Mouse (Mus musculus) liver, postnatal 0 days (tissue): Measurements from ENCODE around the gene Clip4. TPM values are rescaled to one million over a fixed set of nuclear protein-coding genes. Genes with fewer than 3 reads are reported as not detected.

Source experiments
- ATAC-seq: fragments of 200-750 bp; cut with Nextera tagmentation; 2 replicates; pipeline ENCODE4 v1.8.0; 2017; ENCODE audit warnings: mild to moderate bottlenecking, moderate library complexity
- DNase-seq: peaks from one replicate; pipeline ENCODE4 v3.0.0-alpha.2; 2016
- H3K27ac ChIP-seq: fragments of 300-500 bp; sonication (generic); 2 replicates; pipeline ENCODE4 v1.5.1; 2014; ENCODE audit warnings: antibody characterized with exemption, moderate library complexity, mild to moderate bottlenecking, low read depth
- H3K27me3 ChIP-seq: fragments of 300-500 bp; sonication (generic); 2 replicates; pipeline ENCODE4 v1.6.1; 2014; ENCODE audit warnings: low read length, control low read depth, mixed read lengths; ENCODE audit not compliant: insufficient read depth
- H3K36me3 ChIP-seq: fragments of 300-500 bp; sonication (generic); replicated peaks from 2 replicates; pipeline ENCODE4 v1.6.1; 2014; ENCODE audit warnings: mild to moderate bottlenecking, control low read depth, low read length, moderate library complexity, mixed read lengths; ENCODE audit not compliant: insufficient read depth
- H3K4me1 ChIP-seq: fragments of 300-500 bp; sonication (generic); 2 replicates; pipeline ENCODE4 v1.6.1; 2014; ENCODE audit warnings: antibody characterized with exemption, mild to moderate bottlenecking, control low read depth; ENCODE audit not compliant: insufficient read depth
- H3K4me2 ChIP-seq: fragments of 300-500 bp; sonication (generic); 2 replicates; pipeline ENCODE4 v1.6.1; 2014; ENCODE audit warnings: low read depth, mild to moderate bottlenecking, low read length, moderate library complexity, mixed read lengths
- H3K4me3 ChIP-seq: fragments of 300-500 bp; sonication (generic); 2 replicates; pipeline ENCODE4 v1.5.1; 2014; ENCODE audit warnings: low read depth, low read length
- H3K9ac ChIP-seq: fragments of 300-500 bp; sonication (generic); replicated peaks from 2 replicates; pipeline ENCODE4 v1.6.1; 2014; ENCODE audit warnings: mild to moderate bottlenecking, moderate library complexity
- H3K9me3 ChIP-seq: fragments of 300-500 bp; sonication (generic); 2 replicates; pipeline ENCODE4 v1.6.1; 2016; ENCODE audit warnings: mild to moderate bottlenecking, control low read depth, low read length, mixed read lengths
- CTCF ChIP-seq: sonication (generic); IDR thresholded peaks from 2 replicates; pipeline ENCODE4 v1.5.1; 2016; ENCODE audit warnings: antibody characterized with exemption, low read depth
- EP300 ChIP-seq: IDR thresholded peaks from 2 replicates; pipeline ENCODE4 v1.6.1; 2016; ENCODE audit warnings: antibody characterized with exemption, low read depth, mild to moderate bottlenecking
- WGBS: fragments of 180-500 bp; shearing (Covaris S2); extraction: QIAGEN DNeasy Blood & Tissue Kit; methylation state at CpG from one replicate; pipeline ENCODE4 v1.1.7; 2014; ENCODE audit not compliant: insufficient replicate concordance; 5-methylcytosine and 5-hydroxymethylcytosine counted together
- polyA plus RNA-seq: library from polyadenylated mRNA; unstranded; fragments of >200 nt; fragmentation: Nextera tagmentation; extraction: Ambion mirVana; gene quantifications from 2 replicates; pipeline ENCODE4 v1.2.1, GENCODE M21; 2015

The Clip4 gene
- polyA plus RNA-seq, 1 experiment from 2014 or later: 0.49 TPM

- WGBS: 73% methylated on average over 9 of the region's 9 CpGs
- Histone ChIP-seq H3K9me3 (no peaks in the 10 kb centered on the region), H3K4me1 (no peaks in the 10 kb centered on the region), H3K9ac (no peak overlapping the region), H3K27ac (no peak overlapping the region), H3K4me3 (no peak overlapping the region), H3K27me3 (no peaks in the 10 kb centered on the region), H3K4me2 (no peak overlapping the region), H3K36me3 (no peaks in the 10 kb centered on the region)
- ATAC-seq (no peak), DNase-seq (no peak)
- TF ChIP-seq CTCF (no peak), EP300 (no peak)
Observed at GRCm38 (mm10) chr17:71746114-71746513, 22.2 kb upstream of the Clip4 start.

- TF ChIP-seq EP300 (no peak), CTCF (no peak)
- no peak overlapping the region for H3K9ac ChIP-seq
- WGBS: 80% methylated on average over 8 of the region's 8 CpGs
- no peak overlapping the region for H3K4me3 ChIP-seq
- DNase-seq: no peak
- H3K36me3 ChIP-seq: no peaks in the 10 kb centered on the region
- no peaks in the 10 kb centered on the region for H3K9me3 ChIP-seq
- no peaks in the 10 kb centered on the region for H3K4me1 ChIP-seq
- no peak for ATAC-seq
- H3K4me2 ChIP-seq: no peak overlapping the region
- H3K27me3 ChIP-seq: no peaks in the 10 kb centered on the region
- H3K27ac ChIP-seq: no peak overlapping the region
Observed at GRCm38 (mm10) chr17:71747561-71747960, 20.7 kb upstream of the Clip4 start.

GRCm38 (mm10) chr17:71749616-71750168, 18.6 kb upstream of the Clip4 start:
- Histone ChIP-seq H3K36me3 (no peaks in the 10 kb centered on the region), H3K4me1 (no peaks in the 10 kb centered on the region), H3K9me3 (no peaks in the 10 kb centered on the region), H3K27ac (no peak overlapping the region), H3K9ac (no peak overlapping the region), H3K4me2 (no peak overlapping the region), H3K4me3 (no peak overlapping the region), H3K27me3 (no peaks in the 10 kb centered on the region)
- ATAC-seq (no peak), DNase-seq (no peak)
- WGBS: 46% methylated on average over 9 of the region's 9 CpGs
- TF ChIP-seq CTCF (no peak), EP300 (no peak)

GRCm38 (mm10) chr17:71752831-71753230, 15.4 kb upstream of the Clip4 start, which contains the start of gene Pcare:
TSS of gene Pcare (minus strand) at chr17:71752894.
- Histone ChIP-seq H3K36me3 (no peaks in the 10 kb centered on the region), H3K4me3 (no peak within 1 kb of the TSS), H3K9ac (no peak within 1 kb of the TSS), H3K27me3 (no peaks in the 10 kb centered on the region), H3K4me2 (no peak within 1 kb of the TSS), H3K9me3 (no peaks in the 10 kb centered on the region), H3K27ac (no peak within 1 kb of the TSS), H3K4me1 (no peaks in the 10 kb centered on the region)
- no peak for TF ChIP-seq CTCF
- no peak for TF ChIP-seq EP300
- ATAC-seq: no peak
- DNase-seq: no peak
- 68% methylated on average over 10 of the region's 10 CpGs for WGBS

GRCm38 (mm10) chr17:71760536-71760935, 7.7 kb upstream of the Clip4 start:
- Histone ChIP-seq H3K9me3 (no peaks in the 10 kb centered on the region), H3K4me1 (no peaks in the 10 kb centered on the region), H3K36me3 (no peaks in the 10 kb centered on the region), H3K4me2 (no peak overlapping the region), H3K27me3 (no peaks in the 10 kb centered on the region), H3K4me3 (no peak overlapping the region), H3K27ac (no peak overlapping the region), H3K9ac (no peak overlapping the region)
- DNase-seq (no peak), ATAC-seq (no peak)
- TF ChIP-seq CTCF: no peak
- no peak for TF ChIP-seq EP300
- WGBS: 75% methylated on average over 7 of the region's 7 CpGs

GRCm38 (mm10) chr17:71769564-71769963, 1.3 kb downstream of the Clip4 start:
- no peak for TF ChIP-seq CTCF
- TF ChIP-seq EP300: no peak
- Histone ChIP-seq H3K4me2 (no peak overlapping the region), H3K27me3 (no peaks in the 10 kb centered on the region), H3K4me3 (no peak overlapping the region), H3K9ac (no peak overlapping the region), H3K36me3 (no peaks in the 10 kb centered on the region), H3K27ac (no peak overlapping the region), H3K4me1 (no peaks in the 10 kb centered on the region), H3K9me3 (no peaks in the 10 kb centered on the region)
- ATAC-seq (no peak), DNase-seq (no peak)
- WGBS: 62% methylated on average over 6 of the region's 6 CpGs

GRCm38 (mm10) chr17:71770696-71771095, 2.4 kb downstream of the Clip4 start:
- Histone ChIP-seq H3K4me2 (no peak overlapping the region), H3K4me1 (no peaks in the 10 kb centered on the region), H3K36me3 (no peaks in the 10 kb centered on the region), H3K4me3 (no peak overlapping the region), H3K9me3 (no peaks in the 10 kb centered on the region), H3K27ac (no peak overlapping the region), H3K27me3 (no peaks in the 10 kb centered on the region), H3K9ac (no peak overlapping the region)
- no peak for TF ChIP-seq EP300
- TF ChIP-seq CTCF: no peak
- ATAC-seq (no peak), DNase-seq (no peak)
- 77% methylated on average over 3 of the region's 3 CpGs for WGBS
